Mouse (Mus musculus): ENCODE data around the gene Hivep1.

GRCm38 (mm10) chr13:42193016-42193415 lies 141.2 kb downstream of the Hivep1 start:
- TF ChIP-seq POLR2A (IDR thresholded peaks at IDR 0.05; ENCODE audit: low read depth, low read length) (no peak), CTCF (conservative IDR thresholded peaks at IDR 0.05; ENCODE audit: insufficient read depth, insufficient read length, low read depth, low read length) (no peak)

All from kidney, adult 2 months (tissue).